In the genomic region with DNA sequence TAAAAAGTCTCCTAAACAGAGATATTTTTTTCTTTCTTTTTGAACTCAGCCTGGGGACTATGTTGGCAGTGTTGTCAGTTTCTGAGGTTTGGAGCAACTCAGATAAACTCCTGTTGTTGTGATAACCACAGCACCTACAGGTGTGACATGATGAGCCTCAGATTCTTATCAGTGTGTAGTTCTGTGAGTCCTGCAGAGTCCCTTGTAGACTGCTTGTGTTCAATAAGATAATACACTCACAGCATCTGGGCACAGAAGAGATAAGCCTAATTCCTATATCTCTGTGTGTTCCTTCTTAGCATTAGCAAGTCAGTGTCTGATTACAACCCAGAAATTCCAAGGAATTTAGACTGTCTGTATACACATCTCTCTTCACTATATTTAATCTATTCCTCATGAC, we compare ENCODE assay signal across 15 mouse cellular contexts.
"Had no signal": no experiment of that assay in that cellular context is flagged by ENCODE, and none has a peak within 500 bp of the region (broad histone marks: within the 10 kb centered on the region; RNA-seq: fewer than 3 reads in every experiment).

No protein-coding gene starts in this region.

- H3K4me3 ChIP-seq: intestine, embryonic 15.5 days; layer of hippocampus, adult 2 months; limb, embryonic 13.5 days; megakaryocyte, embryonic 14.5 days; midbrain, embryonic 12.5 days; neural tube, embryonic 15.5 days; stomach, embryonic 15.5 days had no signal

- H3K27ac ChIP-seq: intestine, embryonic 15.5 days; layer of hippocampus, adult 2 months; limb, embryonic 13.5 days; midbrain, embryonic 12.5 days; neural tube, embryonic 15.5 days; stomach, embryonic 15.5 days had no signal

- H3K9ac ChIP-seq: intestine, embryonic 15.5 days; limb, embryonic 13.5 days; midbrain, embryonic 12.5 days; neural tube, embryonic 15.5 days; stomach, embryonic 15.5 days had no signal

- H3K4me1 ChIP-seq: intestine, embryonic 15.5 days; limb, embryonic 13.5 days; megakaryocyte, embryonic 14.5 days; midbrain, embryonic 12.5 days; neural tube, embryonic 15.5 days; stomach, embryonic 15.5 days had no signal

- DNase-seq: kidney, adult 18-20 months; kidney, postnatal 10 days; kidney, postnatal 4 days; left cerebral cortex, postnatal 4 days; lung, adult 18-20 months; lung, postnatal 10 days; lung, postnatal 4 days; thymus, postnatal 36 days had no signal

- H3K36me3 ChIP-seq: intestine, embryonic 15.5 days; limb, embryonic 13.5 days; midbrain, embryonic 12.5 days; neural tube, embryonic 15.5 days; stomach, embryonic 15.5 days had no signal

- H3K9me3 ChIP-seq: intestine, embryonic 15.5 days; limb, embryonic 13.5 days; megakaryocyte, embryonic 14.5 days; midbrain, embryonic 12.5 days; neural tube, embryonic 15.5 days; stomach, embryonic 15.5 days had no signal

- H3K27me3 ChIP-seq: intestine, embryonic 15.5 days; limb, embryonic 13.5 days; megakaryocyte, embryonic 14.5 days; midbrain, embryonic 12.5 days; neural tube, embryonic 15.5 days; stomach, embryonic 15.5 days had no signal

- ATAC-seq: intestine, embryonic 15.5 days had no signal

- H3K4me2 ChIP-seq: intestine, embryonic 15.5 days; limb, embryonic 13.5 days; midbrain, embryonic 12.5 days; neural tube, embryonic 15.5 days; stomach, embryonic 15.5 days had no signal
